Mouse (Mus musculus) CH12.LX (cell line): ENCODE data around the gene Mtx1.

ENCODE experiments used
- CTCF ChIP-seq, 2 experiments: IDR thresholded peaks in 1 of 2; conservative IDR thresholded peaks in 1 of 2; 2 replicates each; pipeline ENCODE4 v1.5.1; 2011 to 2012; ENCODE audit warnings: low read depth in 2 of 2, low read length in 2 of 2, improper control_type of control experiment in 1 of 2, inconsistent platforms in 1 of 2, mild to moderate bottlenecking in 1 of 2, moderate library complexity in 1 of 2
- E2F4 ChIP-seq: IDR thresholded peaks from 2 replicates; pipeline ENCODE4 v1.6.1; 2011; ENCODE audit warnings: low read depth, low read length, improper control_type of control experiment; ENCODE audit not compliant: insufficient replicate concordance
- EP300 ChIP-seq: IDR thresholded peaks from 2 replicates; pipeline ENCODE4 v1.6.1; 2011; ENCODE audit warnings: low read length, improper control_type of control experiment
- HCFC1 ChIP-seq: IDR thresholded peaks from 2 replicates; pipeline ENCODE4 v1.6.1; 2012; ENCODE audit warnings: low read depth, mild to moderate bottlenecking, inconsistent platforms, low read length, improper control_type of control experiment
- MAFK ChIP-seq: IDR thresholded peaks from 2 replicates; pipeline ENCODE4 v1.6.1; 2011; ENCODE audit warnings: low read length, improper control_type of control experiment; ENCODE audit not compliant: insufficient replicate concordance

GRCm38 (mm10) chr3:89214681-89215411 lies 12.0 kb downstream of the Mtx1 start, which contains the start of gene Thbs3:
- no peak for TF ChIP-seq CTCF (conservative IDR thresholded peaks at IDR 0.05 in 1 of 2, IDR thresholded peaks at IDR 0.05 in 1 of 2; ENCODE audit: low read depth in 2 of 2, low read length in 2 of 2)
- TF ChIP-seq EP300 = no peak
- TF ChIP-seq E2F4 = no peak
- TF ChIP-seq MAFK = no peak
- no peak for TF ChIP-seq HCFC1
